Mouse (Mus musculus): ENCODE measurements around the gene Gm45062.

GRCm38 (mm10) chr6:8399710-8400109 lies 140.5 kb downstream of the Gm45062 start:
- no peak for TF ChIP-seq GATA1 (IDR thresholded peaks at IDR 0.05; ENCODE audit: borderline replicate concordance, low read length)
- TF ChIP-seq FLI1 (IDR thresholded peaks at IDR 0.05; ENCODE audit: low read length), result no peak

All from megakaryocyte, embryonic 14.5 days (primary cell).